Mouse (Mus musculus) 3134 (cell line): ENCODE results near the gene Cnga4.
"Not testable (repeated sequence)": the region's sequence is repeated elsewhere in the genome, so short reads cannot be mapped to it uniquely, and the experiment has no call there.

Experiments used
- DNase-seq: peaks from one replicate; pipeline ENCODE4 v3.0.0-alpha.2; 2011; ENCODE audit warnings: low spot score; ENCODE audit not compliant: insufficient read length; ENCODE audit errors: extremely low read depth

The Cnga4 gene

DNA sequence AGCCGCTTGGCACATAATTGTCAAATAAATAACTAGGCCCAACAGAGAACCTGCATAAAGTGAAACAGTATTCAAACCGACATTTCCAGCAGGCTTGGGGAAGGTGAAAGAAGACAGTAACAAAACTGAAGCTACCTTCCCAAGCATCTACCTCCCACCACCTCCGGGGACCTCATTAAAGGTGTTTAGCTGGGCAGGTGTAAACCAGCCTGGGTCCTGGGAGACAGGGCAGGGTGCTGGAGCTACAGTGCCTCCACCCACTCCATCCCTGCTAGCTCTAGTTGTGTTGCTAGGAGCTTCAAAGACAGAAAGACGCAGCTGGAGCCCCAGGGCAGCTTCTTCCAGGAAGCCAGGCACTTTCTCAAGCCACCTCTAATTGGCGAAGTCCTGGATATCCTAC lies at the start of gene Cnga4:
Gene Cnga4 (plus strand): TSS at position 301 of the 400 bp plus-strand sequence.
- DNase-seq: no peak

DNA sequence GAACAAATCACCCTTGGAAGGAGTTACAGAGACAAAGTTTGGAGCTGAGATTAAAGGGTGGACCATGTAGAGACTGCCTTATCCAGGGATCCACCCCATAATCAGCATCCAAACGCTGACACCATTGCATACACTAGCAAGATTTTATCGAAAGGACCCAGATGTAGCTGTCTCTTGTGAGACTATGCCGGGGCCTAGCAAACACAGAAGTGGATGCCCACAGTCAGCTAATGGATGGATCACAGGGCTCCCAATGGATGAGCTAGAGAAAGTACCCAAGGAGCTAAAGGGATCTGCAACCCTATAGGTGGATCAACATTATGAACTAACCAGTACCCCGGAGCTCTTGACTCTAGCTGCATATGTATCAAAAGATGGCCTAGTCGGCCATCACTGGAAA lies 48.3 kb upstream of the Cnga4 start:
- DNase-seq: not testable (repeated sequence)

DNA sequence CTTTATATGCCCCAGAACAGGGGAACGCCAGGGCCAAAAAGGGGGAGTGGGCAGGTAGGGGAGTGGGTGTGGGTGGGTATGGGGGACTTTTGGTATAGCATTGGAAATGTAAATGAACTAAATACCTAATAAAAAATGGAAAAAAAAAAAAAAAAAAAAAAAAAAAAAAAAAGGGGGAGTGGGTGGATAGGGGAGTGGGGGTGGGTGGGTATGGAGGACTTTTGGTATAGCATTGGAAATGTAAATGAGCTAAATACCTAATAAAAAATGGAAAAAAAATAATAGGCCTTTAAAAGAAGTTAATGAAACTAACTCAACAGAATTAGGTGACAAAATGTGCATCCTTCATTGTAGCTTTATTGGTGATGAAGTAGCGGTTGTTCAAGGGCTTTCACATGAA lies 47.9 kb upstream of the Cnga4 start:
- not testable (repeated sequence) for DNase-seq

DNA sequence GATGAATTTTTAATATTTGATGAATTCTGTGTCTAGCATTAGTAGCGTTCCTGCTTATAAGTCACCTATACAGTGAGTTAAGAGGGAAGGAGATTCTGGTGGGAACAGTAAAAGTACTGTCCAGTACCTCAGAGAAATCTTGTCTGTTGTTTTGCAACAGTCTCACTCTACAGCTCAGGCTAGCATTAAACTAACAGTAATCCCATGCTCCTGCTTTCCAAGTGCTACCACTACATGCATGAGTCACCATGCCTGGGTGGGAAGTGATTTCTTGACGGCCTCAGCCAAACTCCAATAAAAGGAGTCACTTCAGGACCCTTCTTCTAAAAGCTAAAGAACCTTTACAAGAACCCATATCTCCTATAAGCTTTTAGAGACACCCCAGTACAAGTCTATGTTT lies 42.7 kb upstream of the Cnga4 start:
- DNase-seq: no peak

DNA sequence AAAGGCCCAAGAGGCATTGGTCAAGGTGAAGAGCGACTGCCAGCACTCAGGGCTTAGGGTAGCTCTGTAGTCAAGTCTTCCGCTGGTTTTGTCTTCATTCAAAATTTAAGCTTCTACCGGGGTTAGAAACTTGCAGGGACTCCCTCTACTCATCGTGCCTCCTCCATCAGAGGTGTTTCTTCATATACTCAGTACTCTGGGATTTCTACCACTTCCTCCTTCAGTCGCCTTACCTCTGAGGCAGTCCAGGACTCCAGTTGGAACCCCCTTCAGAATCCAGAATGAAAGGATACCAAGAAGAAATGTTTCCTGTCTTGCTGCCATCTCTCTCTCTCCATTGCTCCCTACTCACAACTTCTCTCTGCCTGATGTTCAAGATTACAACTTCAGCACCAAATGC lies 37.1 kb upstream of the Cnga4 start:
- no peak for DNase-seq

DNA sequence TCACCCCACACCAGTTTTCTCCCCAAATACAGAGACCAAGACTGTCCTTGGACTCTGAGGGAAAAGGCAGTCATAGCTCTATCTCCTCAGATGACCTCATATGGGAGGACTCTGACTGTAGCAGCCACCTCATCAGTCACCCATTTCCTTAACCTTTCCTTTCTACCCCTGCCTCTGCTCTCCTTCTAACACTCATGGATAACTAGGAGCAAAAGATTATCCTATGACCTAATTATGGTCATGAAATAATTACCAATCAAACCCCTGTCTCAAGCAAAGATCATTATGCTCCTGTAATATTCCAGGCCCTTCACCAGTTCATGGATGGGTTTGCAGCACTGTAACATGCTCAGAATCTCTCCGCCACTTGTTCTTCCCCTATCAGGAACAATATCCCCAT lies 36.4 kb upstream of the Cnga4 start, which contains the start of gene Olfr692:
Gene Olfr692 (plus strand): TSS at position 301 of the 400 bp plus-strand sequence.
- no peak for DNase-seq

DNA sequence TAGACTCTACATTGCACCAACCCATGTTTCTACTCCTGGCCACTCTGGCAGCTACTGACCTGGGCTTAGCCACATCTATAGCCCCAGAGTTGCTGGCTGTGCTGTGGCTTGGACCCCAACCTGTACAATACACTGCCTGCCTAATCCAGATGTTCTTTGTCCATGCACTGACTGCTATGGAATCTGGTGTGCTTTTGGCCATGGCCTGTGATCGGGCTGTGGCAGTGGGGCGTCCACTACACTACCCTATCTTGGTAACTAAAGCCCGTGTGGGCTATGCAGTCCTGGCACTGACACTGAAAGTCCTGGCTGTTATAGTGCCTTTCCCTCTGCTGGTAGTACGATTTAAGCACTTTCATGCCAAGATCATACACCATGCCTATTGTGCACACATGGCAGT lies 35.8 kb upstream of the Cnga4 start:
- no peak for DNase-seq

DNA sequence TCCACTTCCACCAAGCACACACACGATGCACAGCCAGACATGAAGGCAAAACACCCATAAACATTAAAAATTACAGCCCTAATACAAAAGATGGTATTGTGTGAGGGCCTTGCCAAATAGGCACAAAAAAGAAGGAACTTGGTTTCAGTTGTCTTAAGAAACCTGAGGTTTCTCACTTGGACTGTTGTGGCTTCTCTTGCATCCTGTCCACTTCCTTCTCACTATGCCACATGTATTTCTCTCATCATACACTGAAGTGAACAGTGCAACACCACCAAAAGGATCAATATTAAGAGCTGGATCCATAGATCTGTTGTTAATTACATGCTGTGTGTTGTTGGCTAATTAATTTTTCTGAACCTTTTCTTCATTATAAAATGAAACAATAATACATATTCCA lies 31.5 kb upstream of the Cnga4 start:
- DNase-seq: no peak

DNA sequence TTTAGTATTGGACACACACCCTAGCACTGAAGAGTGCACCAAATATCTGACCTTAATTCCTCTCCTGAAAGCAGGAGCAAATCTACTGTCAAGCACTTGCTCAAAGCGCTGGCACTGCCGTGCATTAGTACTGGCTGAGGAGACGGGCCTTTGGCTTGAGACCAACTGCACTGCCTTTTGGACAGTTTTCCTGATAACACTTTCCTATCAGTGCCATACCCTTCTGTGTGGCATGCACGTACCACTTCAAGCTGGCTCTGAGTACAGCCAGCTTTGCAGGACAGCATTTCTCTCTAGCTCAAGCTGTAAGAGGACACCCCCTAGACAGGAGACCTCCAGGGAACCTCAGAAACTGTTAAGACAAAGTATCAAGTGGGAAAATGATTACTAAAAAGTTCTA lies 30.9 kb upstream of the Cnga4 start:
- DNase-seq: no peak

DNA sequence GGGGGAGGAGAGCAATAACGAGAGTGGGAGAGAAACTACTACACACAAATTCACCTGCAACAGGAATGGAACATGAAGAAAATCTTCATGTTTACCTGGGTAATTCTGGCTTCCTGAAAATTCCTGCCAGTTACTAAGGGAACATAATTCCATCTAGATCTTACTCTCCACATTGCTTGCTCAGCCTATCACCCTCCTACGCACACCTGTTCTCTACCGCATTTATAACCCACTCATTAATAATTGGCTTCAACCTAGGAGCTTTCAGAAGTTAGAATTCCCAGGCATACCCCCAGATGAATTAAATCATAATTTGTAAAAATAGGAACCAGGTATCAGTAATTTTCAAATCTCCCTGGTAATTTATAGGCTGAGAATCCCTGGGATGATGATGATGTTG lies 30.4 kb upstream of the Cnga4 start:
- no peak for DNase-seq

DNA sequence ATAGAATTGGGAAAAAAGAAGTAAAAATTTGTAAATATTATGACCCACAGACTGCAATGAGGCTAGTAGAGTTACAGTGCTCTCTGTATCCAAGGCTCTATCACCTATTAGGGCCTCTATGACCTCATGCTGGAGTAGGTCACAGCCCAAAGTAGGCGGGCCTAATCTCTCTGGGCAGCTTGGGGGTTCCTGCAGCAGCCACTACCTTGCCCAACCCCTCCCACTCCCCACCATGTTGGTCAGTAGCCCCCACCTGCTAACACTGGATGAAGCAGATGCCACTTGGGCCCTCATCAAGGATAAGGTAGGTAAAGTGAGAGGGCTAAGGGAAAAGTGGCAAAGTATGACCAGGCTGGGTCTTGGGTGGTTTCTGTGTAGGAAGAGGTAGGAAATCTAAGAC lies 29.5 kb upstream of the Cnga4 start, which contains the start of gene Gm5901:
Gene Gm5901 (plus strand): TSS at position 173 of the 400 bp plus-strand sequence.
- no peak for DNase-seq

DNA sequence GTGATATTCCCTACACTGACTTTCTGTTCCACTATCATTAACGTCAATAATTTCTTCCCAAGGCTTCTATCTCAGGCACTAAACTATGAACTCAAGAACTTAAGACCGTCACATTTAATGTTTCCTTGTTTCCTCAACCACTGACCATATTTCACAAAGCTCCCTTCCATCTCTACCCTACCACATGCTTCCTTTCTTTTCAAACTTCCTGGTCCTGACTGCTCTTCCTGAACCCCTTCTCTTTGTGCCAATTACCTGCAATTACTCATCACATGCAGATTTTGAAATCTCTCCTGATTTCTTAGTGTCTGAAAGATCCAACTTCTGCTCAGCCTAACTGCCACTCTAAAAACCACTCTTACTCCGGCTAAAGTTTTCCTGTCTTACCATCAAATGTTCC lies 24.0 kb upstream of the Cnga4 start:
- DNase-seq: no peak

DNA sequence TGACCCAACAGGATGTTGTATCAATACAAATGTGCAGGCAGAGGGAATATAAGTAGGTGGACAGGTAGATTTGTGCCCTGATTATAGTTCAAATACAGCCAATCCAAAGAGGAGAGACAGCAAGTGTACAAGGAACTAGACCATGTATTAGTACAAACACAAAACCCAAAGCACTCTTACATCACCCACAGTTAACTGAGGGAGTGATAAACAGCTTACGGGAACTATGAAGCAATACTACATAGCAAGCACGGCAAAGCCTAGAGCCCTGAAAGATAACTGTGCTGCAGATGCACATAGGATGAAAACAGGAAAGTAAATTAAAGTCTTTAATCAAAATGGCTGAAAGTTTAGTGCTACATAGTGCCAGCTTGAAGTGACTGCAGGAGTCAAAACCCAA lies 16.7 kb upstream of the Cnga4 start:
- no peak for DNase-seq

DNA sequence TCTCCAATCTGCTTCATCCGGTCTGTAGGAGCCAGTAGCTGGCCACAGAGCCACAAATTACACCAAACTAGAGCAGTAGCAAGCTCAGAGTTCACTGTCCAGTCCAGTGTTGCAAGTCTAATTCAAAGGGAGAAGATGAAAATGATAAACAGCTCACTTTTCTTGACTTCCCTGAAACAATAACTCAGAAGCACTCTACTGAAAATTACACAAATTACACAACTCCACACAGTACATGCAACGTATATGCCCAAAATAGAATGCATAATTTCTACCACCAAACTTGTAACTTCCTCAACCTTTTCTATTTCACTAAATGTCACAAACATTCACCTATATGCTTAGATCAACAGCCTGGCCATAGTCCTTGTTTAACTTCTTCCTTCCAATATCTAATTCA lies 14.1 kb upstream of the Cnga4 start:
- DNase-seq: no peak

DNA sequence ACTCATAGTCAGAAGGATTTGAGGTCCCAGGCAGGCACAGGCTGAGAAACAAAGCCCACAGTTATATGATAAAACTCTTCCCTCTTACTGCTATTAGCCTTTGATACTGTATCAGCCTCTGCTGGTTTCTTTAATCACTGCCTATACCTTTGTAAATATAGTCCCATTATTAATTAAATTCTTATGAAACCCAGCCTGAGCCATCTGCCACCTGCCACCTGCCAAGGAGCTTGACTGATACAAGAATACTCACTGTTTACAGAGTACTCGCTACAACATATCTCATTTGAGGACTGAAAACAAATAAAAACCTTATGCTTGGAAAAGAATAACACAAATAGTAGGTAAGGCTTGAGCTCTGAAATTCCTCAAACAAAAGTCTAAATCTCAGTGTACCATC lies 9.8 kb upstream of the Cnga4 start:
- DNase-seq: no peak

DNA sequence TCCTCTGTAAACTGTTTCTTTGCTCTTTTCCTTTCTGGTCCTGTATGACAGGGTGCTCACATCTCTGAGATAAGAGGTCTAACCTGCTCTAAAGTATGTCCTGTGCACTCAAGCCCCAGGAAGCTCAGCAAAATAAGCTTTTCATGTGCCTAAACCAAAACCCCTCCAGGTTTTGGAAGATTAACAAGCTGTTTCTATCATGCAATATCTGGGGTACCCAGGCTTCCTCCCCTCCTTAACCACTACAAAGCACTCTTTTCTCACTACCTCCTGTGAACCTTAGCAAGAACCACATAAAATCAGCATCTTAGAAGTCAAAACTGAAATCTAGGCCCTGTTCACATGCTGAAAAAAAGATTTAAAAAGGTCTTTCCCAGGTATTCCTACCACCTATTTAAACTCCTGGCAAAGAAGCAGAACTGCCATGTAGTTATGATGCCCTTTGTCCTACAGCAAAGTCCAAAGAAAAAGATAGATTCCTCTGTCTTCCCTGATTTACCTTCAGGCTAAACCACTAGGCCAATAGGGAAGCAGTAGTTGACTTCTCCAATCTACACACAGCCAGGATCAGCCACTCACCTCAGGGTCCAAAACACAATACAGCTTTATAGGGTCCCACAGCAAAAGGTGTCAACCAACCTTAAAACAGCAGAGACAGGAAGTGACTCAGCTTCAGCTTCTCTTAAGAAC lies 9.1 kb upstream of the Cnga4 start:
- no peak for DNase-seq

DNA sequence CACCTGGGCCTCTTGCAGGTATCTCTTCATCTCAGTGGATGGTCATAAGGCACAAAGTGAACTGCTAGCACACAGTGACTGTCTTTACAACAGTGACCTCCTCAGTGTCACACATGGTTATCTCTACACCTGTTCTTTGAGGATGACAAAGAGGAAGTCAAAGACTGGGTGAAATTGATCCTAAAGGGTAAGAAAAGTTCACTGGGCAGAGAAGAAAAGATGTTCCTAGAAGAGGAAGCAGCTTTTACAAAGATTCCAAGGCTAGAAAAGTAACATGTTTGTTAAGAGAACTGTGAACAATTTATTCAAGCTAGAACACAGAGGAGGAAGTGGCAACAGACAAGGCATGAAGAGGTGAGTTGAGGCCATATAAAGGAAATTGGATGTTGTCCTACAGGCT lies 8.2 kb upstream of the Cnga4 start:
- no peak for DNase-seq

DNA sequence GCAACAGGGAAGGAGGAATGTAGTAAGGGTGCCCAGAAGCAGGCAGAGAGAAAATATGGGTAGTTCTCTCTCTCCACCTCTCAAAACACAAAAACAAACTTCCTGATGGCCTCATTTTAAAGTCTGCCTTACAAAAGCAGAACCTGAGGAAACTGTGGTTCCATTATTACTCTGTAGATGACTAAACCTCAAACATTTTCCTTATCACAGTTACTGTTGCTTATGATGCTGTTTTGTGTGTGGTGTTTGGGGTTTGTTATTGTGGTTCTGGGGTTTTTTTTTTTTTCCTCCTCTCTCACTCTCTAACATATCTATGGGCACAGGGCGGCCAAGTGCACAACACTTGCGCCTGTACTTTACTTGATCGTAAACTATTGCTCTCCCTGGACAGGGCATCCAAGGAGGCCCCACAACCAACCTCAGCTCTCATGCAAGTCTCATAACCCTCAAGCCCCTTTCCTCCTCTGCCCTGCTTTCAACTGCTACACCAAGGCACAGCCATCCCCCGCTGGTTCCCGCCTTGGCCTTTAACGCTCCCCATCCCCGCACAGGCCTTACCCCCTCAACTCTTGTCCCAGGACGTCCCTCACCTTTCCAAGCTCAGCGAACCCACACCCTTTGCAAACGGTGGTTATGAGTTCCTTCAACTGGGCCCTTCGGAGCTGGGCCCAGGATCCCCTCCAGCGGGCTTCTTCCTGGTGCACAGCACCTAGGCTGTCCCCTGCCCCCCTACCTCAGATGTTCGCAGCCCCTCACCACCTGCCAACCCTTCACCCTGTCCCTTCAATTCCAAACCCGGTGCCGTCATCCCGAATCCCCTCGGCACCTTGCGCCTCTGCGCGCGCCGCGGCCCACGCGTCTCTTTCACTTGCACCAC lies 5.1 kb upstream of the Cnga4 start:
- DNase-seq: no peak

DNA sequence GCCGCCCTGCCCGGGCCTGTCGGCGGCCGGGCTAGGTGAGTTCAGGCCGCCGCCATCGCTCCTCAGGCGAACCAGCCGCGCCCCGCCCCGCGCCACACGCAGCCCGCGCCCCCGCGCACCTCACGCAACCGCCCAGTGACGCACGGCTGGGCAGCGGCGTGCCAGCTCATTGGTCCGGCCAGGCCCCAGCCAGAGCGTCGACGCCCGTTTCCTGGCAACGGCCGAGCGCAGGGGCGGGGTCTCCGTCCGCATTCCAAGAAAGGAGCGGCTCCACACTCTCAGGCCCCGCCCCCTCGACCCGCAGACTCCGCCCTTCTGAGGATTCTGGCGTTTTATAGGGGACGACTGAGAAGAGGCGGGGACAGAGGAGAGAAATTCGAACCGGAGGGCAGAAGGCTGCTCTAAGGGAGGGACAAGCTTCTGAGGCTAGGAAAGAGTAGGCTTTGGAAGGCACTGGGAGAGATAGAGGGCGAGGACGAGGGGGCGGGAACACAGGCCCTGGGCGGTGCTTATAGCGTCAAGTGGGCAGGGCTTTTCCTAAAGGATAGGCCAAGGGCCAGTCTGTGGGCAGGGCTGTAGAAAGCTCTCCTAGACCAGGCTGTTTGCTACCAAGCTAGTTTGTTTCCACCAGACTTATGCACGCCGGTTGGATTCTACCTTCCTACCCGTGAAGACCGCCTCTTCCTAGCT lies 4.3 kb upstream of the Cnga4 start, which contains the start of gene Fam160a2:
Gene Fam160a2 (minus strand): TSS at position 120 of the 690 bp plus-strand sequence.
- DNase-seq: peak; percentile 98

DNA sequence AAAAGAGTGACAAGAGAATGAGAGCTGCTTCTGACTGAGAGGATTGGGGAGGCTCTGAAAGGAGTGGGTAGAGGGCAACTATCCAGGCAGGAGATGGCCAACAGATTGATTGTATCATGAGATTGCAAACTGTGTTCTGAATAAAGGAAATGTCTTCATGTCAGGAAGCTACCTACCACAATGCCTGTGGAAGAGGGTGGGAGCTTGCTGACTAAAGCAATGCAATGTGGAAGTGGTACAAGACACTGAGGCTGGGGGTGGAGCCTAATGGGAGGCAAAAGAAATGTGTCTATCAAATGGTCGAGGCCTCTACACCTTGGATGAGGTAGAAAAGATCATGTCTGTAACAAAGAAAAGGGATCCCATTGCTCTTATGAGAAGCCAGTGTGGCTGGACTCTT lies 2.0 kb downstream of the Cnga4 start:
- DNase-seq: no peak

DNA sequence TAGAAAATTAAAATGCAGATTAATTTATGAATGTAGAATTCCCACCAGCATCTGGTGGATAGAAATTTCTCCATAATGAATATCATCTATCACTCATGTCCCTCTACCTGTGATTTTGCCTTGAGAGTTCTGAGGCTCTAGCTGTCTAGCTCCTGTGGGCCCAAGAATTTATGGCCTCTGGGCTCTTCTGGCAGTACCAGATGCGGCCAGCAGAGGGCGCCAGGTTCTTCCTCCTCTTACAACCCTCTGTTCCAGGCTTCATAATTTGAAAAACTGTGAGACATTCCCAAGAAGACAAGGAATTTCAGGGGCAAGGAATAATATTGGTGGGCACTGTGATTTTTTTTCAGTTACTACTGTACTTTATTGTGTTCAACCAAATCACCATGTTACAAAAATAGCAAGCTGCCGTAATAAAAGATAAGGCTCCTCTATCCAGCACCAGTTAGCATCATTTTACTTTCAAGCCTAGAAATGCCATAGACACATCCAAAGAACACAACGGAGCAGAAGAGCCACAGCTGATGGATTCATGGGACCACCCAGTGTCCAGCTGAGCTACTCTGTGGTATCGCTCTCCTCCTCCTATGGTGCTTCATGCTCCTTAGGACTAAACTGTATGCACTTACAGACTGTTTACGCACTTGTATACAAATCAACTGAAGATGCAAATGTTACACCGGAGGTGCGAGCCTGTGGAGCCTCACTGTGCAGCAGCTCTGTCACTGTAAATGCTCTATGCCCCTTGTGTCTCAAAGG lies 7.7 kb downstream of the Cnga4 start:
- DNase-seq: not testable (repeated sequence)
